Mouse (Mus musculus): ENCODE measurements at regions not wholly inside any gene's neighbourhood (a gene's known extent, or its start where the extent isn't known, plus 50 kb on each side); places are given as distances from the start of the nearest gene placed in this dataset.

- no peak for TF ChIP-seq MAFK (IDR thresholded peaks at IDR 0.05; ENCODE audit: borderline replicate concordance, low read depth, low read length)
- TF ChIP-seq MEF2A (IDR thresholded peaks at IDR 0.05; ENCODE audit: extremely low read depth, insufficient replicate concordance, low read depth, low read length, poor library complexity, severe bottlenecking): no peak
- no peak for TF ChIP-seq POLR2A (IDR thresholded peaks at IDR 0.05; ENCODE audit: control insufficient read depth in 1 of 2, insufficient read depth in 1 of 2, low read depth in 1 of 2, low read length in 2 of 2, poor library complexity in 1 of 2)
- TF ChIP-seq CTCF (IDR thresholded peaks at IDR 0.05 in 2 of 3, conservative IDR thresholded peaks at IDR 0.05 in 1 of 3; ENCODE audit: control insufficient read depth in 1 of 3, insufficient read depth in 1 of 3, low read depth in 2 of 3, low read length in 3 of 3, poor library complexity in 1 of 3, severe bottlenecking in 1 of 3): no peak
- no peak for TF ChIP-seq CHD2 (IDR thresholded peaks at IDR 0.05; ENCODE audit: low read length)
- no peak for TF ChIP-seq MAX (IDR thresholded peaks at IDR 0.05; ENCODE audit: low read length)
- TF ChIP-seq USF2 (IDR thresholded peaks at IDR 0.05; ENCODE audit: borderline replicate concordance in 1 of 2, insufficient read depth in 1 of 2, low read depth in 1 of 2, low read length in 2 of 2): no peak
- no peak for TF ChIP-seq TBP (IDR thresholded peaks at IDR 0.05; ENCODE audit: low read depth, low read length)
- no peak for TF ChIP-seq E2F4 (IDR thresholded peaks at IDR 0.05; ENCODE audit: borderline replicate concordance, low read depth, low read length)
Measured at GRCm38 (mm10) chrX:93088976-93089375, 197.3 kb upstream of the Arx start.

All from MEL (cell line).